Mouse (Mus musculus) CH12.LX (cell line): ENCODE measurements around the gene Cbr2. TPM values are rescaled to one million over a fixed set of nuclear protein-coding genes. Genes with fewer than 3 reads are reported as not detected.

Experiments
- DNase-seq: peaks from one replicate; pipeline ENCODE4 v3.0.0-alpha.2; 2013; ENCODE audit errors: extremely low read depth
- H3K27ac ChIP-seq: 2 replicates; pipeline ENCODE4 v1.5.1; 2012; ENCODE audit warnings: low read depth, mild to moderate bottlenecking, control low read depth, moderate library complexity; ENCODE audit not compliant: insufficient read depth
- H3K27me3 ChIP-seq: replicated peaks from 2 replicates; pipeline ENCODE3; 2012; ENCODE audit warnings: inconsistent platforms
- H3K36me3 ChIP-seq, 2 experiments: replicated peaks in 1 of 2; 2 replicates each; pipeline versions ENCODE3 to v1.6.1; 2012; ENCODE audit warnings: inconsistent platforms in 1 of 2, low read length in 1 of 2, mild to moderate bottlenecking in 1 of 2, mixed read lengths in 1 of 2, moderate library complexity in 1 of 2; ENCODE audit not compliant: control insufficient read depth in 1 of 2, insufficient read depth in 1 of 2
- H3K4me1 ChIP-seq, 2 experiments: 2 replicates each; pipeline ENCODE4 v1.6.1; 2012; ENCODE audit warnings: inconsistent platforms in 1 of 2, moderate library complexity in 1 of 2; ENCODE audit not compliant: insufficient read depth in 2 of 2, control insufficient read depth in 1 of 2
- H3K4me2 ChIP-seq: 2 replicates; pipeline ENCODE4 v1.6.1; 2012; ENCODE audit warnings: low read depth, mild to moderate bottlenecking, control low read depth; ENCODE audit not compliant: poor library complexity, insufficient read depth, severe bottlenecking
- H3K4me3 ChIP-seq, 3 experiments: fragments of 150-350 bp in 1 of 3; sonication (generic) in 1 of 3; replicated peaks in 1 of 3; 2 replicates each; pipeline versions ENCODE3 to v1.5.1; 2011 to 2012; ENCODE audit warnings: low read depth in 2 of 3, low read length in 2 of 3, mild to moderate bottlenecking in 2 of 3, moderate library complexity in 2 of 3, control low read depth in 1 of 3, improper control_type of control experiment in 1 of 3, inconsistent platforms in 1 of 3, mixed read lengths in 1 of 3; ENCODE audit not compliant: poor library complexity in 1 of 3
- H3K79me2 ChIP-seq: replicated peaks from 2 replicates; pipeline ENCODE4 v1.6.1; 2012; ENCODE audit warnings: mild to moderate bottlenecking, moderate library complexity; ENCODE audit not compliant: control insufficient read depth, poor library complexity, insufficient read depth, severe bottlenecking; ENCODE audit errors: extremely low read depth
- H3K9ac ChIP-seq: 2 replicates; pipeline ENCODE4 v1.6.1; 2012; ENCODE audit warnings: low read depth, mild to moderate bottlenecking, control low read depth, moderate library complexity; ENCODE audit not compliant: insufficient read depth
- H3K9me3 ChIP-seq: replicated peaks from 2 replicates; pipeline ENCODE3; 2012; ENCODE audit warnings: low read length, inconsistent platforms, mixed read lengths
- BHLHE40 ChIP-seq: IDR thresholded peaks from 2 replicates; pipeline ENCODE4 v1.6.1; 2011; ENCODE audit warnings: mild to moderate bottlenecking, low read depth, low read length, improper control_type of control experiment
- CTCF ChIP-seq, 2 experiments: IDR thresholded peaks in 1 of 2; conservative IDR thresholded peaks in 1 of 2; 2 replicates each; pipeline ENCODE4 v1.5.1; 2011 to 2012; ENCODE audit warnings: low read depth in 2 of 2, low read length in 2 of 2, improper control_type of control experiment in 1 of 2, inconsistent platforms in 1 of 2, mild to moderate bottlenecking in 1 of 2, moderate library complexity in 1 of 2
- ELF1 ChIP-seq: IDR thresholded peaks from 2 replicates; pipeline ENCODE4 v1.6.1; 2014; ENCODE audit warnings: low read depth, mild to moderate bottlenecking, inconsistent platforms, low read length, improper control_type of control experiment
- EP300 ChIP-seq: IDR thresholded peaks from 2 replicates; pipeline ENCODE4 v1.6.1; 2011; ENCODE audit warnings: low read length, improper control_type of control experiment
- ETS1 ChIP-seq: conservative IDR thresholded peaks from 2 replicates; pipeline ENCODE4 v1.6.1; 2012; ENCODE audit warnings: low read depth, mild to moderate bottlenecking, inconsistent platforms, low read length, improper control_type of control experiment, moderate library complexity
- GABPA ChIP-seq: IDR thresholded peaks from 2 replicates; pipeline ENCODE4 v1.6.1; 2012; ENCODE audit warnings: low read depth, low read length, improper control_type of control experiment, inconsistent platforms; ENCODE audit not compliant: insufficient replicate concordance
- HCFC1 ChIP-seq: IDR thresholded peaks from 2 replicates; pipeline ENCODE4 v1.6.1; 2012; ENCODE audit warnings: low read depth, mild to moderate bottlenecking, inconsistent platforms, low read length, improper control_type of control experiment
- IRF4 ChIP-seq: IDR thresholded peaks from 2 replicates; pipeline ENCODE4 v1.6.1; 2014; ENCODE audit warnings: low read depth, mild to moderate bottlenecking, inconsistent platforms, low read length, improper control_type of control experiment
- JUN ChIP-seq: IDR thresholded peaks from 2 replicates; pipeline ENCODE4 v1.6.1; 2011; ENCODE audit warnings: low read depth, mild to moderate bottlenecking, low read length, improper control_type of control experiment, moderate library complexity; ENCODE audit not compliant: insufficient read depth
- MAFK ChIP-seq: IDR thresholded peaks from 2 replicates; pipeline ENCODE4 v1.6.1; 2011; ENCODE audit warnings: low read length, improper control_type of control experiment; ENCODE audit not compliant: insufficient replicate concordance
- MAZ ChIP-seq: IDR thresholded peaks from 2 replicates; pipeline ENCODE4 v1.6.1; 2012; ENCODE audit warnings: low read depth, mild to moderate bottlenecking, inconsistent platforms, low read length, improper control_type of control experiment, moderate library complexity
- MEF2A ChIP-seq: IDR thresholded peaks from 2 replicates; pipeline ENCODE4 v1.6.1; 2014; ENCODE audit warnings: low read depth, mild to moderate bottlenecking, inconsistent platforms, low read length, improper control_type of control experiment, borderline replicate concordance
- MXI1 ChIP-seq: IDR thresholded peaks from 2 replicates; pipeline ENCODE4 v1.6.1; 2011; ENCODE audit warnings: mild to moderate bottlenecking, low read depth, low read length, improper control_type of control experiment
- MYC ChIP-seq: IDR thresholded peaks from 2 replicates; pipeline ENCODE4 v1.6.1; 2011; ENCODE audit warnings: low read depth, mild to moderate bottlenecking, improper control_type of control experiment, low read length
- NELFE ChIP-seq: IDR thresholded peaks from 2 replicates; pipeline ENCODE4 v1.6.1; 2011; ENCODE audit warnings: low read depth, low read length, improper control_type of control experiment
- NRF1 ChIP-seq: IDR thresholded peaks from 2 replicates; pipeline ENCODE4 v1.6.1; 2014; ENCODE audit warnings: low read depth, mild to moderate bottlenecking, inconsistent platforms, low read length, improper control_type of control experiment, moderate library complexity
- POLR2A ChIP-seq: IDR thresholded peaks from 2 replicates; pipeline ENCODE4 v1.6.1; 2011; ENCODE audit warnings: low read depth, mild to moderate bottlenecking, improper control_type of control experiment, low read length
- POLR2AphosphoS2 ChIP-seq: IDR thresholded peaks from 2 replicates; pipeline ENCODE4 v1.6.1; 2011; ENCODE audit warnings: low read depth, low read length, improper control_type of control experiment
- RAD21 ChIP-seq: IDR thresholded peaks from 2 replicates; pipeline ENCODE4 v1.6.1; 2011; ENCODE audit warnings: low read depth, mild to moderate bottlenecking, low read length, improper control_type of control experiment, moderate library complexity
- RCOR1 ChIP-seq: conservative IDR thresholded peaks from 2 replicates; pipeline ENCODE4 v1.6.1; 2012; ENCODE audit warnings: low read depth, mild to moderate bottlenecking, inconsistent platforms, low read length, improper control_type of control experiment
- SIN3A ChIP-seq: IDR thresholded peaks from 2 replicates; pipeline ENCODE4 v1.6.1; 2012; ENCODE audit warnings: low read length, improper control_type of control experiment, inconsistent platforms
- SMC3 ChIP-seq: IDR thresholded peaks from 2 replicates; pipeline ENCODE4 v1.6.1; 2011; ENCODE audit warnings: low read depth, low read length, improper control_type of control experiment
- UBTF ChIP-seq: IDR thresholded peaks from 2 replicates; pipeline ENCODE4 v1.6.1; 2012; ENCODE audit warnings: low read depth, mild to moderate bottlenecking, inconsistent platforms, low read length, improper control_type of control experiment, moderate library complexity
- USF1 ChIP-seq: IDR thresholded peaks from 2 replicates; pipeline ENCODE4 v1.6.1; 2014; ENCODE audit warnings: low read depth, mild to moderate bottlenecking, inconsistent platforms, low read length, improper control_type of control experiment
- USF2 ChIP-seq: conservative IDR thresholded peaks from 2 replicates; pipeline ENCODE4 v1.6.1; 2011; ENCODE audit warnings: low read depth, low read length, improper control_type of control experiment
- ZC3H11A ChIP-seq: IDR thresholded peaks from 2 replicates; pipeline ENCODE4 v1.6.1; 2012; ENCODE audit warnings: low read depth, mild to moderate bottlenecking, inconsistent platforms, low read length, improper control_type of control experiment
- ZMIZ1 ChIP-seq: IDR thresholded peaks from 2 replicates; pipeline ENCODE4 v1.6.1; 2012; ENCODE audit warnings: low read depth, mild to moderate bottlenecking, inconsistent platforms, low read length, improper control_type of control experiment
- ZNF384 ChIP-seq: IDR thresholded peaks from 2 replicates; pipeline ENCODE4 v1.6.1; 2012; ENCODE audit warnings: low read depth, low read length, improper control_type of control experiment, inconsistent platforms
- dilution Hi-C: fragments of 300-500 bp; cut with MboI; formaldehyde crosslinking; loops from 2 replicates; pipeline ENCODE4 v1.14.3; 2020; ENCODE audit warnings: low sequenced_read_pairs; ENCODE audit not compliant: extremely low pct_unique_long_range_greater_than_20kb, extremely low pct_ligation_motif_present
- in situ Hi-C: fragments of 300-500 bp; cut with MboI; formaldehyde crosslinking; loops from 3 replicates; pipeline ENCODE4 v1.14.3; 2019; ENCODE audit warnings: low sequenced_read_pairs, low pct_ligation_motif_present, low pct_unique_long_range_greater_than_20kb, mixed read lengths
- polyA plus RNA-seq: library from polyadenylated mRNA; unstranded; fragments of >175 nt; gene quantifications from 2 replicates; pipeline ENCODE4 v1.2.1, GENCODE M21; 2012; ENCODE audit warnings: low read depth; ENCODE audit not compliant: insufficient read length
- total RNA-seq, 2 experiments: library from RNA; depleted of rRNA; stranded (reverse); fragments of 300-350 nt in 1 of 2; fragments of >200 nt in 1 of 2; gene quantifications; 2 replicates each; pipeline ENCODE4 v1.2.3; 2012 to 2014

Gene Cbr2
- total and polyA plus RNA-seq, 3 experiments = 0.21 TPM; not detected in 2

DNA sequence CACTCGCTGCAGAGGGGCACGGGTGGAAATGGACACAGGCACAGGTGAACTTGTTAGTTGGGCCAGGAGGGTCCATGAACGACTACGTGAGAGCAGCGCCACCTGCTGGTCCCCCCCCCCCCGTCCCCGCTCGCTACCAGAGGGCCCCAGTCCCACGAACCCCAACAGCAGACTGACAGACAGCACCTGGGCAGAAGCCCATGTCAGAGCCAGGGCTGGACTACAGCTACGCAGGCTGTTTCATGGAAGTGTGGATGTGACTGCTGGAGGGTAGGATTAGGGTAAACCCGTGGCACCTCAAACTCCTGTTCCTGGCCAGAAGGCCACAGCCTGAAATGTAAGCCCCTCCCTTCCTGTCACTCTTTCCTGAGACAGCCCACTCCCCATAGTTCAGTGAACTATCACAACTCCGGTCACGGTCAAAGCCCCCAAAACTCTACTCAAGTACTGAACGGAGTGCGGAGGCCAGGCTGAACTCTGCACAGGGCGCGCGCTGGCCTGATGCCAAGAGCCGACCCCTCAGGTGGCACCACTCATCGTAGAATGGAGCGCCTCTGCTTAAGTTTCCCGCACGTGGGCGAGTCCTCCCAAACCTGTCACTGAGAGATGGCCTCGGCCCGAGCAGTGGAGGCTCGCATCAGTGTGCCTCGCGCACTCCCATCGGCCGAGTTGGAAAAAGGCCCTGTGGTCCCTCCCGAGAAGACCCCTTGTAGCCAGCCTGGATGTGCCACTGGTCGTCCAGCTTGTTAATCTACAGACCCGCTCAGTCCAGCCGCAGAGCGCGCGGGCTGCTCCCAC lies 18.9 kb downstream of the Cbr2 start:
- in situ Hi-C loops (no loop called here), dilution Hi-C loops (no loop called here)
- Histone ChIP-seq H3K9ac (peak overlapping the region; percentile 71), H3K4me2 (peak overlapping the region; percentile 88), H3K36me3 (peaks cover 50 to 80% of the 10 kb centered on the region in 2 experiments), H3K27ac (peak overlapping the region; percentile 14; the same call in 1 of the 2 replicates), H3K27me3 (no peaks in the 10 kb centered on the region), H3K9me3 (no peaks in the 10 kb centered on the region), H3K79me2 (no peaks in the 10 kb centered on the region), H3K4me3 (peak overlapping the region; percentile 70 to 95 (median 82)), H3K4me1 (peaks cover 16 to 33% of the 10 kb centered on the region in 2 experiments)
- no peak for TF ChIP-seq USF1
- TF ChIP-seq BHLHE40 = no peak; the same call in 1 of the 2 replicates
- no peak for TF ChIP-seq HCFC1
- TF ChIP-seq POLR2A = peak; percentile 24; the same call in 1 of the 2 replicates
- TF ChIP-seq MAFK = no peak
- peak; percentile 91 for TF ChIP-seq MAZ
- TF ChIP-seq MEF2A = no peak; the same call in 1 of the 2 replicates
- TF ChIP-seq CTCF (conservative IDR thresholded peaks at IDR 0.05 in 1 of 2, IDR thresholded peaks at IDR 0.05 in 1 of 2; ENCODE audit: low read depth in 2 of 2, low read length in 2 of 2) = peak in 1 of 2 experiments; percentile 88; a peak in 2 of 4 replicates
- no peak for TF ChIP-seq USF2
- TF ChIP-seq SIN3A = no peak
- TF ChIP-seq NELFE = no peak
- no peak for TF ChIP-seq UBTF
- TF ChIP-seq ZC3H11A = no peak; the same call in 1 of the 2 replicates
- TF ChIP-seq IRF4 = peak; percentile 12; the same call in 1 of the 2 replicates
- peak; percentile 92 for TF ChIP-seq MXI1
- peak; percentile 80 for TF ChIP-seq SMC3
- no peak for TF ChIP-seq NRF1
- no peak for TF ChIP-seq GABPA
- TF ChIP-seq RCOR1 = no peak
- no peak for TF ChIP-seq JUN
- no peak for TF ChIP-seq ZNF384
- TF ChIP-seq ELF1 = no peak
- 0 out of 2 replicates have a peak, but pooled peaks have one; percentile 17 for TF ChIP-seq MYC
- TF ChIP-seq POLR2AphosphoS2 = peak; percentile 1; the same call in 1 of the 2 replicates
- no peak for TF ChIP-seq ETS1
- no peak for TF ChIP-seq ZMIZ1
- no peak for TF ChIP-seq EP300
- TF ChIP-seq RAD21 = peak; percentile 66
- DNase-seq = peak; percentile 67
